Mouse (Mus musculus): Measurements from ENCODE around the gene Aamdc.

Gene Aamdc

DNA sequence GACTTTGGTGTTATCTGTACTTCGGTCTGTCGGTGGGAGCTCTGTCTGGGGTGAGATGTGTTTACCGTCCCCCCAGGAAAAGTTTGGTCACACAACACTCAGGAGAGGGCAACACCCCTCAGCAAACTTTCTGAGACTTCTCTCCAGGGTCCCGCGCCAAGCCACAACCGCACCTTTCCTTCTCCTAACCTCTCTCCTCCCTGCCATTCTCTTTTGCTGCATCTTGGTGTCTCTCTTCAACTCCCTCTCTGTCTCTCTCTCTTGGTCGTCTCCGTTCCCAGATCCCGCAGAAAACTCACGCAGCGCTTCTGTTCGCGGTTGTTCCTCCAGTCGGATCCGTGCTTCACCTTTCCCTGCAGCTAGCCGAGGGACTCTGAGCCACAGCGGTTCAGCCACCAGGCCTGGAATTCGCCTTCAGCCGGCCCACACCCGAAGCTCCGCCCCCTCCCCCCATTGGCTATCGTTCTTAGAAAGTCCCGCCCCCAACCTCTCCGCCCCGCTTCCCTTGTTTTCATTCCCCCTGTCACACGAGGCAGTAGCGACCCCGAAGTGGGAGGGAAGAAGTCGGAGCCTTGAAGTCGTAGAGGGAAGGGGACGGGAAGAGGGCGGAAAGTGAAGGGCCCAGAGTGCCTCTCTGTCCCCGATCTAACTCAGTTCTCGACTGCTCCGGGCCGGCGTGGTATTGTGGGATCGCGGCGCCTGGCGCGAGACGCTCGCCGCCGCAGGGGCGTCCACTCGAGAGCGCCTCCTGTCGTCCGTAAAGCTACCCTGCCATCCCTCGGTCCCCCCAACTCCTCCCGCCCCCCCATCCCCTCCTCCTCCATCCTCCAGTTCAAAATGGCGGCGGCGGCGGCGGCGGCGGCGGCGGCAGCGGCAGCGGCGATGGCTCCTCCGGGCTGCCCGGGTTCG lies at the start of gene Aamdc, which contains the start of gene Rsf1:
Gene Aamdc (minus strand): TSS at position 431 of the 909 bp plus-strand sequence.
Gene Rsf1 (plus strand): TSS at position 823 of the 909 bp plus-strand sequence.
- DNase-seq (ENCODE audit: low read depth, low spot score) = peak; percentile 92

GRCm38 (mm10) chr7:97623402-97623801 lies 44.1 kb upstream of the Aamdc start:
- DNase-seq (ENCODE audit: low read depth, low spot score) = no peak

- DNase-seq (ENCODE audit: low read depth, low spot score) = no peak
These were observed 43.4 kb upstream of the Aamdc start for GRCm38 (mm10) chr7:97622676-97623075.

DNA sequence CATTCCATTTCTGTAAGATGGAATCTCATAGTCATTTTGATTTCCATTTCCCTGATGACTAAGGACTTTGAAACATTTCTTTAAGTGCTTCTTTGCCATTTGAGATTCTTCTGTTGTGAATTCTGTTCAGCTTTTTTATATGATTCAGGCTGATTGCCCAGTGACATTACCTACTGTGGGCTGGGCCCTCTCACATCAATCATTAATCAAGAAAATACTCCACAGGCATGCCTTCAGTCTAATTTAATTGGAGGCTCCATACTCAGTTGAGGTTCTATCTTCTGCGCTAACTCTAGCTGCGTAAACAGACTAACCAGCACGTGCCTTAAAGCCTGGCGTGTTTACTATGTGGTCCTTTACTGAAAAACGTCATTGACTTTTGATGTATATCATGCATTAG lies 42.0 kb upstream of the Aamdc start:
- no peak for DNase-seq (ENCODE audit: low read depth, low spot score)

DNA sequence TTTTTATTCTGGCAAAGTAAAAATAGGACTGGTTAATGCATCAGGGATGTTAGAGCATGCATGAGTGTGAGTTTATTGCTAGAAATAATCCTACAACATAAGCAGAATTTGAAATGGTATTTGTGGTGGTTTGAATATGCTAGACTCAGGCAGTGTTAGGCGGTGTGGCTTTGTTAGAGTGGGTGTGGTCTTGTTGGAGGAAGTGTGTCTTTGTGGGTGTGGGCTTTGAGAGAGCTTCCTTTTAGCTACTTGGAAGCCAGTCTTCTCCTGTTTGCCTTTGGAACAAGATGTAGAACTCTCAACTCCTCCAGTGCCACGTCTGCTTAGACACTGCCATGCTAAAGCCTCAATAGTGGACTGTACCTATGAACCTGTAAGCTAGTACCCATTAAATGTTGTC lies 19.3 kb upstream of the Aamdc start:
- DNase-seq (ENCODE audit: low read depth, low spot score) = no peak

DNA sequence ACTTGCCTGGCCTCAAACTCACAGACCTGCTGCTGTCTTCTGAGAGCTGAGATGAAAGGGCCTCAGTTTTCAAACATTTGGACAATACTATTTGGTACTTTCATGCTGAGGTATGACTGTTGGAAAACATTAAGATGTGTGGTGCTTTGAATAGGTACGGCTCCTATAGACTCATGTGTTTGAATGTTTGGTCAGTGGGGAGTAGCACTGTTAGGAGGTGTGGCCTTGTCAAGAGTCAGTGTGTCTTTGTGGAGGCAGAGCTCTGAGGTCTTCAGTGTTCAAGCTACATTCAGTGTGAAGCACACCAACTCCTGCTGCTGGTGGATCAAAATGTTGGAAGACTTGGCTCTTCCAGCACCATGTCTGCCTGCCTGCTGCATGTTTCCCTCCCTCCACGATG lies 14.2 kb upstream of the Aamdc start:
- DNase-seq (ENCODE audit: low read depth, low spot score) = no peak

DNA sequence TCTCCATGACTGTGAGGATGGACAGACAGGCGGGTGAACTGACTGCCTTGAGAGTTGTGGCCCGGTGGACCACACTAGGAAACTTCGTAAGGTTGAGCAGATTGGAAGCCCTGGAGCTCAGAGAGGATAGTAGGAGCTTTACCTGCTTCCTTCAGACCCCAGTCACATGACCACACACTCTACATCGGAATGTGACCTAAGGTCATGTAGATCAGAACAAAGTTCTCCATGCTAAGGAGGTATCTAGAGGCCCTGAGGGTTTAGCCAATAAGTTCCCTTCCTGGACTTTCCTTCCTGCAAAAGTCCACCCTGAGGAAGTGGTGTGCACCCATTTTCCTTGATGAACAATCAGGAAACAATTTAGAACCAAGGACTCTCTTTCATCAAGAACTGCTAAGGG lies 13.1 kb upstream of the Aamdc start:
- DNase-seq (ENCODE audit: low read depth, low spot score) = no peak

- DNase-seq (ENCODE audit: low read depth, low spot score) = no peak
These were observed 12.0 kb upstream of the Aamdc start for GRCm38 (mm10) chr7:97591336-97591735.

- DNase-seq (ENCODE audit: low read depth, low spot score) = no peak
These were observed 11.2 kb upstream of the Aamdc start for GRCm38 (mm10) chr7:97590488-97590887.

- no peak for DNase-seq (ENCODE audit: low read depth, low spot score)
These were observed 9.2 kb upstream of the Aamdc start for GRCm38 (mm10) chr7:97588506-97588905.

GRCm38 (mm10) chr7:97580843-97581214 lies 1.5 kb upstream of the Aamdc start:
- DNase-seq (ENCODE audit: low read depth, low spot score) = peak; percentile 67

- peak; percentile 44 for DNase-seq (ENCODE audit: low read depth, low spot score)
These were observed 912 bp upstream of the Aamdc start for GRCm38 (mm10) chr7:97579976-97580842.

- no peak for DNase-seq (ENCODE audit: low read depth, low spot score)
These were observed 783 bp downstream of the Aamdc start for GRCm38 (mm10) chr7:97578361-97579066.

- no peak for DNase-seq (ENCODE audit: low read depth, low spot score)
These were observed 8.9 kb downstream of the Aamdc start for GRCm38 (mm10) chr7:97570389-97570788.

- DNase-seq (ENCODE audit: low read depth, low spot score) = no peak
These were observed 9.9 kb downstream of the Aamdc start for GRCm38 (mm10) chr7:97569372-97569771.

GRCm38 (mm10) chr7:97563576-97563975 lies 15.7 kb downstream of the Aamdc start:
- no peak for DNase-seq (ENCODE audit: low read depth, low spot score)

- no peak for DNase-seq (ENCODE audit: low read depth, low spot score)
These were observed 28.6 kb downstream of the Aamdc start for GRCm38 (mm10) chr7:97550673-97551072.

GRCm38 (mm10) chr7:97549301-97549700 lies 30.0 kb downstream of the Aamdc start:
- no peak for DNase-seq (ENCODE audit: low read depth, low spot score)

- no peak for DNase-seq (ENCODE audit: low read depth, low spot score)
These were observed 32.8 kb downstream of the Aamdc start for GRCm38 (mm10) chr7:97546462-97546861.

GRCm38 (mm10) chr7:97536571-97536970 lies 42.7 kb downstream of the Aamdc start:
- DNase-seq (ENCODE audit: low read depth, low spot score) = no peak

- no peak for DNase-seq (ENCODE audit: low read depth, low spot score)
These were observed 43.8 kb downstream of the Aamdc start for GRCm38 (mm10) chr7:97535531-97535930.

GRCm38 (mm10) chr7:97519935-97520334 lies 59.4 kb downstream of the Aamdc start:
- DNase-seq (ENCODE audit: low read depth, low spot score) = no peak

Data from embryo, embryonic 11.5 days (tissue).